Mouse (Mus musculus) heart, adult 2 months (tissue): ENCODE results near the gene Capn9.

Experiments used
- CTCF ChIP-seq: fragments of 200-600 bp; IDR thresholded peaks from 2 replicates; pipeline ENCODE4 v1.8.1; 2022; ENCODE audit warnings: antibody characterized with exemption, mild to moderate bottlenecking, moderate library complexity
- EP300 ChIP-seq: fragments of 200-500 bp; IDR thresholded peaks from 2 replicates; pipeline ENCODE4 v1.6.1; 2011; ENCODE audit warnings: low read depth, low read length, control low read depth; ENCODE audit not compliant: insufficient read depth
- POLR2A ChIP-seq: fragments of 200-500 bp; IDR thresholded peaks from 2 replicates; pipeline ENCODE4 v1.6.1; 2011; ENCODE audit warnings: mild to moderate bottlenecking, low read depth, low read length, control low read depth; ENCODE audit not compliant: insufficient read depth

DNA sequence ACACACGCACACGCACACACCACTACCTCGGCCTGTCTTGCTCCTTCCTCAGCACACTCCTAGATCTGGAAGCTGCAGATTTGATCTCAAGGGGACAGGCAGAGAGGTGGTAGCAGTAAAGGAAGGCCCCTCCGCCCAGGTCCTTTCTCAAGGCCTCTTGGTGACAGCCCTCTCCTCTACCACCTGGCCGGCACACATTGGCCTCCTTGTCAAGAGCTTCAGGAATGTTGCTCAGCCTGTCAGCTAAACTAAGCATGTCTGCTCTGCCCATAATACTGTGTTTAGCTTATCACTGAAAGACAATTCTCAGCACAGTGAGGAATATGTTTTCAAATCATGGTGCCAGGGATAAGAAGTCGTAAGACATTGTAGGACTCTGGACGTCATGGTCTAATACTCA, 19.7 kb upstream of the Capn9 start:
- TF ChIP-seq CTCF = no peak
- TF ChIP-seq POLR2A = no peak
- TF ChIP-seq EP300 = no peak
